Mouse (Mus musculus): ENCODE measurements at regions not wholly inside any gene's neighbourhood (a gene's known extent, or its start where the extent isn't known, plus 50 kb on each side); places are given as distances from the start of the nearest gene placed in this dataset.

DNA sequence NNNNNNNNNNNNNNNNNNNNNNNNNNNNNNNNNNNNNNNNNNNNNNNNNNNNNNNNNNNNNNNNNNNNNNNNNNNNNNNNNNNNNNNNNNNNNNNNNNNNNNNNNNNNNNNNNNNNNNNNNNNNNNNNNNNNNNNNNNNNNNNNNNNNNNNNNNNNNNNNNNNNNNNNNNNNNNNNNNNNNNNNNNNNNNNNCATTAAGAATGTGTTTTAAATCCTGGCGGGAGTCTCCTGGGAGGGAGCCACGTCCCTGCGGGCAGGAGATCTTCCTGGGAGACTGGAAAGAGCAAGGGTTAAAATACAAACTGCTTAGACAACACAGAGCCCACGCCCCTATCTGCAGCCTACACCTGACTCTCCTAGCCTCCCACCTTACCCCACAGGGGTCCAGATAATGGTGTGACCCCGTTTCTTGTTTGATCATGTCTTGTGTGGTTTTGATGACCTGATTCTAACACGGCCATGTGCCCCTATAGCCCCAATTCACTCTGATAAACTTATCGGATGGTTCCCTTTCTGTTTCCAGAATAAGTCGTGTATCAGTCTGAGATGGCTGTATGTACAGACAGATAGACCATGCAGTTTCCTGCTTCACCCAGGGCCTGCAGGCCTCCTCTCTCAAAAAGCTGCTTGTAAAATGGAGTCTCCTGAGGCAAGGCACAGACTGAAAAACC is 160.8 kb downstream of the Rpl14 start:
- no peak for DNase-seq

DNA sequence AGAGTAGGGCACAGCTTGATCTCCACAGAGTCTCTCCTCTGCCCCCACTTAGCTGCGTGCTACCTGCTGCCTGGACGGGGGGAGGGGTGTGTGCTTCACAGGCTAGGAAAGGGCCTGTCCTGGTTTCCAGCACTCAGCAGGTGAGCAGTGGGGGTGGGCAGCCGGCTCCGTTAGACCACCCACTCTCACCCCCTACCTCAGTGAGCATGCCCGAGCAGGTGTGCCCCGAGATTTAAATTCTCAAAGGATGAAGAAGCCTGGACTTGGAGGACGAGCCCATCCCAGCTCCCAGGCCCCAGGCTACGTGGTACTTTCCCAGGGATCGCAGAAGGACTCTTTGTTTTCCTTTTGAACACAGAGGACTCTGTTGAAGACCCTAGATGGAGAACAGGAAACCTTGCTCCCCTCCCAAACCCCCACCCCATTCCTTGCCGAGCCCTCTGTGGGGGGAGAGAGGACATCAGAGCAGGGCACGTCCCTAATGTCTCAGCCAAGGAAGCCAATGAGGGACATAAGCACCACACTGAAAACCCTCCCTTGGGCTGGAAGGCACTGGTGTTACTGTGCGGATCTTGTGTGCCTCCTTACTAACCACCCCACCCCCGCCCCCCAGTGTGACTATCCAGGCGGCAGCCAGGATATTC is 161.5 kb downstream of the Rpl14 start:
- no peak for DNase-seq

DNA sequence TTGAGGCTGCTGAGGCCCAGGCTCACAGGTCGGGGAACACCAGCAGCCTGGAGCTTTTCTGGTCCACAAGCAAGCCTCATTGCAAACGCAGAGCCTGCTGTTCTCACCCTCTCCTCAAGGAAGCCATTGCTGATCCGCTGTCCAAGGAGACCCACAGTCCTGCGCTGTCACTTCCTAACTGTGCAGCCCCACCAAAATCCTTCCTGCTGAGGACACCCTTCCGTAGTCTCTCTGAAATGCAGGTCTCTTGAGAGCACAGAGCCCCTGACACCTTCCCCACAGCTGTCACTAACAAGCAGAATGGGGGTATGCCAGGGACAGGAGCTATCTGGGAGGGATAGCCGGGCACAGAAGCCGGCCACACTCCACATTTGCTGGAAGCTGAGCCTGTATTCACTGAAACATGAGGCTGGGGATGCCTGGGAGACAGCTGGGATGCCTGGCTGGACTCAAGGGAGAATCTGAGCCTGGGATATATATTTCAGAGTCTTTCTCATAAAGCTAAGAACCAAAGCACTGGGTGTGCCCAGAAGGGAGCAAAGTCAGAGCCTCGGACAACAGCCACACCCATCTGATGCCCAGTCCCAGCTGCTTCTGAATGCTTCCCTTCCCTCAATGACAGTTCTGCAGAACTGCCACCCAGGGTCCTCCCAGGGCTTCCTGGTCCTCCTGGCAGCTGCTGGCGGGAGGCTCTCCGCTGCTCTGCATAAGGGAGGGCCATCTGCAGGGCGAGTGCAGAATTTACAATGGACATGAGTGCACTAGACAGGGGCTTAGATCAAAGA is 162.6 kb downstream of the Rpl14 start:
- no peak for DNase-seq

DNA sequence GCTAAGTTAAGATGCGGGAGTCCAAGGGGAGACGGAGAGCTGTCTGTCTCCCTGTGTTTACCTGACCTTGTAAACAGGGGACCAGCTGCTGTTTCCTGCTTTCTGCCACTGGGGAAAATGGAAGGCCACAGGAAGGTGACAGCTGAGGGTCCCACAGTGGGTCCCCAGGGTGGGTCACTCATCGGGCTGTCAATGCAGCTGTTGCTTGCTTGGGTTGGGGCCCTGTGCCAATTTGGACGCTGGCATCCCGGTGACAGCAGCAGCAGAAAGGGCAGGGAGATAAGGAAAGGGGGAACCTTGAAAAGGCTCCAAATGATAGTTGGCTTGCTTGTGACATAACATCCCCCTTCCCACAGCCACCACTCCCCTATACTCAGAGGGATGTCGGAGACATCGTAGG is 164.0 kb downstream of the Rpl14 start:
- no peak for DNase-seq

DNA sequence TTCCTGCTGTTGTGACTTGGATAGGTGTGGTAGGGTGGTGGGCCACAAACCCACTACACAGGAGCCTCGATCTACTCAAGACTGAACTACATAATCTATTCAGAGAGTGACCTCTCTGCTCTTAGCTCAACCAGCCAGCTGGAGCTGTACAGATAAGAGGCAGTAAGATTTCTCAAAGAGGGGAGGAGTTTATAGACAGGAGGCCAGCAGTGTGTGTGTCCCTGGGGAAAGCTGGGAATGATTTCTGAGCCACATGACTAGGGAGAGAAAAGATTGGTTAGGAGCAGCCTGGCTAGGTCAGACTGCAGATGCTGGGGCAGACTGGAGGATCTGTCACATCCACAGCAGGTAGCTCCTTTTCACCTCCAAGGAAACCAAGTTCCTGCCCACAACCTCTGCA is 166.7 kb downstream of the Rpl14 start:
- no peak for DNase-seq

DNA sequence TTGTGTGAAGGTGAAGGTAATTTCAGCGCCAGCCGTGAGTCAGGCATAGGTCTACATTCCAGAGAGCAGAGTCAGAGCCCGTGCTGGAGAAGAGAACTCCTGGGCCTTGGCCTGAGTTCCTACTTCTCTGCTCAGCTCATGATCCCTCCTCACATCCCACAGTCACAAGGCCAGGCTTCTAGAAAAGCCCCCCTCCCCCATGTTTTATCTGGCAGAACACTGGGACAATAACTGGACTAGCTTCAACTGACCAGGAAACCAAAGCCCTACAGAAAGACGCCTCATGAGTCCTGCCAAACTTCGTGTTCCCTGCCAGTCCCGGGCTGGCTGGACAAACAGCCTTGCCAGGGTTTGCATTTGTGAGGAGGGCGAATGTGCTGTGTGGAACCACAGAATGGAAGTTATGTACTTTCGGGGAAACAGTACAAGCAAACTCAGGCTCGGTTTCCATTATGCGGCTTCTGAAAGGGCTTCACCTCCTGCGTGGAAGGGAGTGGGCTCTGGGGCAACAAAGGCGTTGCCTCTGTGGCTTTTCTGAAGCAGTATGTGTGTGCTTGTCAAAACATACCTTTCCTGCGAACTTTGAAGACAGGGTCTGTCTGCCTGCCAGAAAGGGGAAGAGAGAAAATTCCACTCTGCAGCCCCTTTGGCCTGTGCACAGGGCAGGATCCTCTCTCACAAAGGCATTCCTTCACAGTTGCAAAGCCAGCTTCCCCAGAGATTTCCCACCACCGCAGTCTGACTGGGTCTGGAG is 168.1 kb downstream of the Rpl14 start:
- DNase-seq: no peak

DNA sequence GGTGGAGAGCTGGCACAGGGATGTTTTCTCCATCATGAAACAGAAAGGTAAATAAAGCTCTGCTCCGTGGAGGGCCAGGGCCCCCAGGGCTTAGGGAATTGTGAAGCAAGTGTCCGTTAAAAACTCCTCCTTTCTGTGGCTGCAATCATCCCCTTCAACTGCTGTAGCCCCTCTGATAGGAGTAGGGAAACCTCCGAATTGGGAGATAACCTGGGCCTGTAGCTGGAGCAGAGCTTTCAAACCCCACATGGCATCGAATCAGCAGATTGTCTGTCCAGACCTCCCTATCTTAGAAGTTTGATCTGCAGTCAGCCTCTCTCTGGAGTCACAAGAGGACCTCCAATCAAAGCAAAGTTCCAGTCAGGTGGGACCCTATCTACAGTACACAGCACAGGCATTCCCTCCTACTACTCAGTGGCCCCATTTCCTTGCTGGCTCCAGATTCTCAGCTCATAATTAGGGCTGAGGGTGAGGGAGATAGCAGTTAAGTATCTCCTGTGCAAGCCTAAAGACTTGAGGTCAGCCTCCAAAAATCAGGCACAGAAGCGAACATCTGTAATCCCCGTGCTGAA is 168.8 kb downstream of the Rpl14 start:
- no peak for DNase-seq

DNA sequence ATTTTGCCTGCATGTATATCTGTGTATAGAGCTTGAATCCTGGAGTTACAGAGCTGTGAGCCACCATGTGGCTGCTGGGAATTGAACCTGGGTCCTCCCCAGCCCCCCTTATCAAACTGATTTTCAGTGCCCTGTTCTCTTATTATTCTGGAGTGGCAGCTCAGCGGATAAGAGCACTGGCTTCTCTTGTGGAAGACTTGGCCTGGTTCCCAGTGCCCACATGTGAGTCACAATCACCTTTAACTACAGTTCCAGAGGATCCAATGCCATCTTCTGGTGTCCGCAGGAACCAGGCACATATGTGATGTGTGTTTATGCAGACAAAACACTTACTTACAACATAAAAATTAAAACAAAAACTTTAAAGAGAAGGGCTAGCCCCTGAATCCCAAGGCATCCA is 170.3 kb downstream of the Rpl14 start:
- no peak for DNase-seq

DNA sequence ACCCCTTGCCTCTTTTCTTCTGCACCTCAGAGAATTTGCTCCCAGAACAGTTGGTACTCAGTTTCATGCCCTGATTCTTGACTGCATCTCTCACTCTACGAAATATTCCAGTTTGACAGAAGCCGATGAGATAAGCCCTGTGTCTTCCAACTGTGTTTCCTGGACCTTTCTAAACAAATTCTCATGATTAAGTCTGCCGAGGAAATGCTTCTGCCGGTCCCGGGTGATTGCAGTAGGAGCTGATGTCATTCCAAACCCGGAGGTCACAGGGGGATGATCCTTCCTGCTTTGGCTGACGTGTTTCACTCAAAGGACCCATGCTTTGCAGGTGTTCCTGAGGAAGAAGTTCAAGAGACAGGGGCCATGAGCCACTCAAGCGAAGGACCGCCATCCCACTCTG is 172.2 kb downstream of the Rpl14 start:
- no peak for DNase-seq

DNA sequence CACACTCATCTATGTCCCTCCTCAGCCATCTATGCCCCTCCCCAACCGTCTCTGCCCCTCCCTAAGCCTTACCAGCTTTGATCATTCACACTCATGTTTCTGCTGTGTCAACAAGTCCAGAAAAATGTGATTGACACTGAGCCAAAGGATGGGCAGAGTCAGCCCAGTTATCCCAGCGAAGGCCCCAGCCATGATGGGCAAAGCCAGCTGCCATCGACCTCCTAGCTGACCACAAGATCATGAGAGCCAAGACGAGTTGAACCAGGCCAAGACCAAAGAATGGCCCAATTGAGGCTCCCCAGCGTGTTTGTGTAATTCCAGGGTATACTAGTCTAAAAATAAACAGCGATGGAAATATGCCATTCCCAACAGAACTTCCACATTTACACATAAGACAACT is 174.4 kb downstream of the Rpl14 start:
- no peak for DNase-seq

DNA sequence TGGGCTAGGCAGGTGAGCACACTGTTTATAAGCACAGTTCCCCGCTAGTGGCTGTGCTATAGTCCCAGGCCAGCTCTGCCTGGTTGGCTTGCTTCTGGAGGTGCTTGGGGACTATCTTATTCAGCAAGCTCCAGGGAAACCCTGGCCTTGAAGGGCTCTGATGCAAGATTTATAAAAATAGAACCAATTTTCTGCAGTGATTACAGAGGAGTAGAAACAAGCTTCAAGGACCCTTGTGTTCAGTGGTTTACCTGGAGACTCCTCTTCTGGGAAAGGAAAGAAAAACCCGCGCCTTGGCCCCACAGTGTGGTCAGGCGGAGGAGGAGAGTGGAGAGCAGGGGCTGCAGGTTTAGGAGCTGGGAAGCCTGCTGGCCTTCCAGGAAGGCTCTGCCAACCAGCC is 178.2 kb upstream of the Ctnnb1 start:
- DNase-seq: no peak

DNA sequence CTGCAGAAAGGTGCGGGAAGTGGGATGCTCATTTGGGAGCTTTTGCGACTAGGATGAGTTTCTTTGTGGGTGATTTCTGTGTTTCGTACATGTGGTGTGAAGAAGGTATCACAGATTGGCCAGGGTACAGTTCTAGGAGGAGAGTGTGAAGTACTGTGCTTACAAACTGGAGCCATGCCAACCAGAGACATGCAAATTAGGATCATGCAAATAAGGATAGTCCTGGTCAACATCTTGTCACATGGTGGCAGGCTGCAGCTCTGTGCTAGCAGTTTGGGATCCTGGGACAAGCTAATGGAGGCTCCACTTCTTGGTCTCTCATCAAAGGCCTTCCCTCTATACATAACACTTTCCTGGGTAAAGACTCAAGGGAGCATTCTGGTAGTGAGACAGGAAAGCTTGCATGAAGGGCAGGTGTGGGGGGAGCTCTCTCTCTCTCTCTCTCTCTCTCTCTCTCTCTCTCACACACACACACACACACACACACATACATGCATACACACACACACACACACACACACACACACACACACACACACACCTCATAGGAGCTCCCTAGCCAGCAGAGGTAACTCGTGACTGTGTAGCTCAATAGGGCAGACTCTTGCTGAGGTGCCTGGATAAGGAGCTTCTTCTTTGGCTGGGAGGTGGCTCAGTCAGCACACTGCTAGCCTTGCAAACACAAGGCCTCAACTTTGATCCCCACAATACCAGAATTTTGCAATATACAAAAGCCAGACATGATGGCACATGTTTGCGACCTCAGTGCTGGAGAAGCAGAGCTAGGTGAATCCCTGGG is 177.1 kb upstream of the Ctnnb1 start:
- no peak for DNase-seq

DNA sequence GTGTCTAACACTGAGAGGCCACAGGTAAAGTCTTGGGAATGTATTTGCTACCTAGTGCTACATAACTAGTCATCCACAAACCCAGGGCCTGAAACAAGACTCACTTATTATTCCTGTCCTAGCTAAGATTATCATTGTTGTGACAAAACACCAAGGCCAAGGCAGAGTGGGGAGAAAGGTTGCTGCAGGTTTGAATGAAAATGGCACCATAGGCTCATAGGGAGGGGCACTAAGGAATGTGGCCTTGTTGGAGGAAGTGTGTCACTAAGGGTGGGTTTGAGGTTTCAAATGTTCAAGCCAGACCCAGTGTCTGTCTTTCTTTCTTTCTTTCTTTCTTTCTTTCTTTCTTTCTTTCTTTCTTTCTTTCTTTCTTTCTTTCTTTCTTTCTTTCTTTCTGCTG is 174.9 kb upstream of the Ctnnb1 start:
- DNase-seq: no peak

DNA sequence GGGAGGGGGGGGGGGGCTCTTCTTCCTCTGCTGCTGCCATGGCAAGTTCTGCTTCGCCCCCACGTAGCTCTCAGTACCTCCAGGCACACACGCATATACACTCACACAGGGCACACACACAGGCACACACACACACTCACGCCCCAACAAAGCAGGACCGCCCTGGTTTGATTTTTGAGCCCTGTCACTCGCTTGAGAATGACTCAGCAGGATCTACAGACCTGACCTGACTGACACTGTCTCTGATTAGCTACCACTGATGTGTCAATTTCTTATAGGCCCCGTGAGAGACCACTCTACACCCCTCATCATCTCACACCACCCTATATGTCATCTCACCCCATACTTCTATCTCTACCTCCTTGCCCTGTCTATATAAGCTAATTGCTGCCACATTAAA is 173.5 kb upstream of the Ctnnb1 start:
- no peak for DNase-seq

DNA sequence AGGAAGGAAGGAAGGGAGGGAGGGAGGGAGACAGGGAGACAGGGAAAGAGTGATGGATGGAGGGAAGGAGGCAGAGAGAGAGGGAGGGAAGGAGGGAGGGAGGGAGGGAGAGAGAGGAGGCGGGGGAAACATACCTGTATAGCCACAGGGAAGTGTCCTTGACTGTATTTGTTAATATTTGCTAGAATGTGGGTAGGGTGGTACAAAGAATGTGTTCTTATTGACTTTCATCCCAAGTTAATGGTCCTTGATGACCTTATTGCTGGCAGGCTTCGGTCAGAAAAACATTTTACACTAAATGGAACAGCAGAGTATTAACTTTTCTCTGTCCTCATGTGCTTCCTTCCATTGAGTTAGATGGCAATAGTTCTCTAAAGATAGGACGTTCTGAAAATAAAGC is 171.0 kb upstream of the Ctnnb1 start:
- DNase-seq: no peak

DNA sequence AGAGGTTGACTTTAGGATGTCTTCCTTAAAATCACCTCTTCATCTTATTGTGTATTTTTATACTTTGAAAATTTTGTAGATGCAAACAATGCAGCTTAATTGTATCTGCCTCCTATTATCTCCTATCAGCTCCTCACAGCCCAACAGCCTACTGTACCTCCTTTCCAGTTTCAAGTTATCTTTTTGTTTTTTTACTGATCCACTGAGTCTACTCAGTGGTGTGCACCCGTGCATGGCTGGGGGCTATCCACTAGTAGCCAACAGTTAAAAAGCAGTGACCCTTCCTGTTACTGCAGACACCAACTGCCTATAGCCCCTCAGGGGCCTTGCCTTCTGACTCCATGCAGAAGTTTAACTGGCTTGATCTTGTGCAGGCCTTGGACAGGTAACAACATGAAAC is 170.4 kb upstream of the Ctnnb1 start:
- DNase-seq: no peak

DNA sequence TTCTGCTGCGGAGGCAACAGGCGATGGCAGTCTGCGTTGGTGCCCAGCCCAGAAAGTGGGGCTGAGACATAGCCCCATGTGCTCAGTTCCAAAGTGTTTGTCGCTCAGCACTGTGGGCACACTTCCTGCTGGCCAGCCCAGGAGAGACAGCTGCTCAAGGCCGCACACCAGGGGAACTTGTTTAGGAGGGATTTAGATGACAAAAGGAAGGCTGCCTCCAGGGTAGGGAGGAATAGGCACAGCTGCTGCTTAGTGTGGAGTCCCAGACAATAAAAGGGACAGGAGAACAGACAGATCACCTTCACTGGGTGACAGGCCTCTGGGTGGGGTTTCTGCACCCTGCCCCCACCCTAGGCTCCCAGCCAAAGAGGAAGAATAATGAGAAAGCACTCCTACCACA is 169.2 kb upstream of the Ctnnb1 start:
- no peak for DNase-seq

DNA sequence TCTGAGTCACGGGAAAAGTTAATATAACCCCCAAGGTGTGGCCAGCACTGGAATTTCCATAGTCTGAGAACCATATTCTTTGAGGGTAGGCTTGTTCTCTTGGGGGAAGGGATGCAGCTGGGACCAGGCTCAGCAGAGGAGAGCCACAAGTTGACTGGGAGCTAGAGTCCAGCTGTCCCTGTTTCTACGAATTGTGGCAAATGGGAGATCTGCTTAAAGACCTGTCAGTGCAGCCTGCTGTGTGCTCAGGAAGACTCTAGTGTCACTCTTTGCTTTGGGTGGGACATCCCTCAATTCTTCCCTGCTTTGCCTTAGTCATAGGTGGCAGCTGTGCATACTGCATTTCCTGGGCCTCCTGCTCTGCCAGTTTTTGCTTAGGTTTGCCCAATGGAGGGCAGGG is 165.2 kb upstream of the Ctnnb1 start:
- no peak for DNase-seq

DNA sequence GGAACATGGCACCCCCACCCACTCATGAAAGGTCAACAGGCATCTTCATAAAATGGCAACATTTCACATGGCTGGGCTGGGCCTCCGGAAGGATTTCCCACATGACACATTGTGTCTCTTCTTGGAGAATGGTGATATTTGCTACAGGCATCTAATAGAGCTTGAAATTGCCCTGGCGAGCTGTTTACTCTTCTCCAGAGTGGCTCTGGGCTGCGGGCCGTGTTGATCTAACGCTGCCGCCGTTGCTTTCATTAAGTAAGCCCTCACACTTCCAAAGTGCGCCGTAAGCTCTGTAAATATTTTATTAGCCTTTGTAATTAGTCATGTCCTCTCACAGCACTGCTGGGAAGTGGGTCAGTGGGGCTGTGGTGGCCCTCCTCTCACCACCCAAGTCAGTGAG is 164.4 kb upstream of the Ctnnb1 start:
- no peak for DNase-seq

DNA sequence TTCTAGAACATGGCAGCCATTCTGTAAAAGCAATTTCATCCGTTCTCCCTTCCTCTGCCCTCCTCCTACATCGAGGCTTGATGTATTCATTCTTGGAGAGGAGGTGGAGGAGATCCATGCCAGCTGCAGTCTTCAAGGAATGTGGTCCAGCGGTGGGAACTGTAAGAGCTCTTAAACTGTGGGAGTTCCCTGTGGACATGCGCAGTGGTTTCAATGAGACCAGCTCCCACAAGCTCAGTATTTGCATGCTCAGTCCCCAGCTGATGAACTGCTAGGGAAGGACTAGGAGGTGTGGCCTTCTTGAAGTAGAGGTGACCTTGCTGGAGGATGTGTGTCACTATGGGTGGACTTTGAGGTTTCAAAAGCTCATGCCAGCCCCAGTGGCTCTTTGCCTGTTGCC is 163.7 kb upstream of the Ctnnb1 start:
- no peak for DNase-seq

DNA sequence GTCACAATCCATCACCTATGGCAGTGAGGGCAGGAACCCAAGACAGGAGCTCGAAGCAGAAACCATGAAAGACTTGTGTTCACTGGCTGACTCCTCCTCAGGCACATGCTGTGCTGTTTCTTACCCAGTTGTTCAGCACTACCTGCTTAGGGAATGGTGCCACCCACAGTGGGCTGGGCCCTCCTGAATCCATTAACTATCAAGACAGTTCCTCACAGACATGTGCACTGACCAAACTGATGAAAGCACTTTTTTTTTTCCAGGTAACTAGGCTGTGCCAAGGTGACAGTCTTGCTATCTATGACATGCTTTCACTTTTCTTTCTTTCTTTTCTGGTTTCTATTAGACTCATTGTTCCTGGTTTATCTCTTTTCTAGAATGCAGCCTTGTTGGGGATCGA is 162.1 kb upstream of the Ctnnb1 start:
- DNase-seq: no peak

DNA sequence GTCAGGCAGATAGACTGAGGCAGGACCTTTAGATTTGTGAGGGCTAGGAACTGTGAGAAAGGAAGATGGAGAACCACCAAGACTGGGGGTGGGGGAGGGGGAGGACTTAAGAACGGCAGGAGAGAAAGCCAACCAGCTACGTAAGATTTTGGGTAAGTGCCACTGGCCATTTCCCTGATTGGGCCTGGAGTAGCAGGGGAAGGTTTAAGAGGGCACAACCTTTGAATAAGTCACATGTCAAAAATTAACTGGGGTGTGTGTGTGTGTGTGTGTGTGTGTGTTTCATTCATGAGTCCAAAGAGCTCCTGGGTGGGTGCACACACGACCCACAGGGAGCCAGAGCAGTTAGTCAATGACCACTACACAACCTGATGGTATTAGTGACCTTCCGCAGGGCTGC is 161.6 kb upstream of the Ctnnb1 start:
- DNase-seq: no peak

Measured in cerebellum, adult 8-10 months (tissue).